Mouse (Mus musculus): ENCODE results near the gene Gm11559. TPM values are rescaled to one million over a fixed set of nuclear protein-coding genes. Genes with fewer than 3 reads are reported as not detected.
"Not testable (repeated sequence)": the region's sequence is repeated elsewhere in the genome, so short reads cannot be mapped to it uniquely, and the experiment has no call there.

Gm11559 gene
- total and polyA plus RNA-seq, 2 experiments from 2014 or later, result not detected

DNA sequence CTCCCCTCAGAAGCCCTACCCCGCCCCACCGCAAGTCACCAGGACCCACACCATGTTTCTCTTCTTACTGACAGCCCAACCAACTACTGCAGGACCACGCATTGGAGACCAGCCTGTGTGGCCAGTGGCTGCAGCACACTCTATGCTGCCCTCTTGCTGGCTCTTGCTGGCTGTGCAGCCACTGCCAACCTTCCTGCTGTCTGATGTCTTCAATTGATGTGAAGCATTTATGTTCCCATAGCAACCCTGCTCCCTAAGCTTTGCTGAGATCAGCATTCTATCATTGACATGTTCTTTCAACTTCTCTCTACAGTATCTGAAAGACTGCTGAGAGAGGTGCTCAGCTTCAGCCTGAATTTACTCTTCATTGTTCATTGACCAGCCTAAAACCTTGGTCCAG lies 10.2 kb upstream of the Gm11559 start:
- Histone ChIP-seq H3K9ac (replicated peaks; ENCODE audit: low read length, poor library complexity, severe bottlenecking) (no peak overlapping the region), H3K9me3 (ENCODE audit: low read length) (no peaks in the 10 kb centered on the region), H3K4me1 (ENCODE audit: insufficient read depth, low read length) (no peaks in the 10 kb centered on the region), H3K4me2 (ENCODE audit: low read depth, low read length, poor library complexity, severe bottlenecking) (no peak overlapping the region), H3K27me3 (ENCODE audit: insufficient read depth, low read length) (no peaks in the 10 kb centered on the region), H3K36me3 (ENCODE audit: insufficient read depth, low read length) (no peaks in the 10 kb centered on the region), H3K4me3 (ENCODE audit: low read depth, low read length) (no peak overlapping the region), H3K27ac (ENCODE audit: low read depth, low read length) (no peak overlapping the region)
- TF ChIP-seq CTCF (IDR thresholded peaks at IDR 0.05), result peak; percentile 77
- ATAC-seq (ENCODE audit: low FRiP score), result 0 out of 2 replicates have a peak, but pooled peaks have one; percentile 23
- WGBS, result 54% methylated on average over 3 of the region's 3 CpGs
- peak; percentile 65 for DNase-seq (ENCODE audit: low spot score)

DNA sequence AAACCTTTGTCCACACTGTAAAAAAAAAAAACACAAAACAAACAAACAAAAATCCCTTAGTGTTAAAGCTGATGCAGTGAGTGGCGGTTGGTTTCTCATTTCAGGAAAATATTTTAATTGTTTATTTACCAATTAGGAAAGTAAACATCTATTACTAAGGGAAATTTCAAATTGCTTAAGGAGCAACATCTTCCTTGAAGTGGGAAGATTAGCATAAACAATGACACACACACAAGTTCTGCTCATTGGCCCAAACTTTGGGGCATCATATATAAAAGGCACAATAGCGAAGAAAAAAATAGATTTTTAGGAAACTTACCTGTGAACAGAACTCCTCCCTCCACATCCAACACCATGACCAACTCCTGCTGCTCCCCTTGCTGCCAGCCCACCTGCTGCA lies 6.7 kb upstream of the Gm11559 start, which contains the start of gene Gm11568:
Gene Gm11568, plus strand, starts transcription at position 301 of the 400 bp plus-strand sequence.
- no peak for DNase-seq (ENCODE audit: low spot score)
- Histone ChIP-seq H3K4me1 (ENCODE audit: insufficient read depth, low read length) (no peaks in the 10 kb centered on the region), H3K36me3 (ENCODE audit: insufficient read depth, low read length) (no peaks in the 10 kb centered on the region), H3K4me3 (ENCODE audit: low read depth, low read length) (no peak within 1 kb of the TSS), H3K27me3 (ENCODE audit: insufficient read depth, low read length) (no peaks in the 10 kb centered on the region), H3K9me3 (ENCODE audit: low read length) (no peaks in the 10 kb centered on the region), H3K4me2 (ENCODE audit: low read depth, low read length, poor library complexity, severe bottlenecking) (no peak within 1 kb of the TSS), H3K27ac (ENCODE audit: low read depth, low read length) (no peak within 1 kb of the TSS), H3K9ac (replicated peaks; ENCODE audit: low read length, poor library complexity, severe bottlenecking) (no peak within 1 kb of the TSS)
- no peak for TF ChIP-seq CTCF (IDR thresholded peaks at IDR 0.05)
- 88% methylated on average over 2 of the region's 2 CpGs for WGBS
- ATAC-seq (ENCODE audit: low FRiP score), result no peak

- Histone ChIP-seq H3K9ac (replicated peaks; ENCODE audit: low read length, poor library complexity, severe bottlenecking) (no peak overlapping the region), H3K27ac (ENCODE audit: low read depth, low read length) (no peak overlapping the region), H3K4me1 (ENCODE audit: insufficient read depth, low read length) (no peaks in the 10 kb centered on the region), H3K4me3 (ENCODE audit: low read depth, low read length) (no peak overlapping the region), H3K9me3 (ENCODE audit: low read length) (no peaks in the 10 kb centered on the region), H3K4me2 (ENCODE audit: low read depth, low read length, poor library complexity, severe bottlenecking) (no peak overlapping the region), H3K36me3 (ENCODE audit: insufficient read depth, low read length) (no peaks in the 10 kb centered on the region), H3K27me3 (ENCODE audit: insufficient read depth, low read length) (no peaks in the 10 kb centered on the region)
- ATAC-seq (ENCODE audit: low FRiP score) (no peak), DNase-seq (ENCODE audit: low spot score) (no peak)
- WGBS, result 73% methylated on average over 2 of the region's 2 CpGs
- no peak for TF ChIP-seq CTCF (IDR thresholded peaks at IDR 0.05)
These were observed 5.5 kb upstream of the Gm11559 start for GRCm38 (mm10) chr11:99858761-99859160.

DNA sequence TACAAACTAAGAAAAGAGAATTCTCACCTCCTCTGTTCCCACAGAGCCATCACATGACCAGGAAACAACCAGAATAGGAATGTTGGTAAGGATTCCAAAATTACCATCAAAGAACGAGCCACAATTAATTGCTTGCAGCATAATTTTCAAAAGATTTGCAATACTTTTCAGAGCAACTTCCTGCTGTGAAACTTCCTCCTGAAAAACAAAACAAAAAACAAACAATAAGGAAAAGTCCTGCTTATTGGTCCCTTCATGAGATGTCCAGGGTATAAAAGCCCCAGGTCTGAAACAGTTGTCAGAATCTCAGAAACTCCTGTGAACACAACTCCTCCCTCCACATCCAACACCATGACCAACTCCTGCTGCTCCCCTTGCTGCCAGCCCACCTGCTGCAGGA lies 8.8 kb downstream of the Gm11559 start, which contains the start of gene Krtap9-1:
Gene Krtap9-1, plus strand, starts transcription at position 301 of the 400 bp plus-strand sequence.
- not testable (repeated sequence) for H3K27ac ChIP-seq (ENCODE audit: low read depth, low read length); H3K9me3 ChIP-seq (ENCODE audit: low read length); H3K36me3 ChIP-seq (ENCODE audit: insufficient read depth, low read length); DNase-seq (ENCODE audit: low spot score); ATAC-seq (ENCODE audit: low FRiP score); H3K27me3 ChIP-seq (ENCODE audit: insufficient read depth, low read length); H3K9ac ChIP-seq (replicated peaks; ENCODE audit: low read length, poor library complexity, severe bottlenecking); H3K4me2 ChIP-seq (ENCODE audit: low read depth, low read length, poor library complexity, severe bottlenecking); H3K4me3 ChIP-seq (ENCODE audit: low read depth, low read length); H3K4me1 ChIP-seq (ENCODE audit: insufficient read depth, low read length)
- WGBS, result 71% methylated on average over 1 of the region's 1 CpGs

- not testable (repeated sequence) for H3K36me3 ChIP-seq (ENCODE audit: insufficient read depth, low read length); H3K9me3 ChIP-seq (ENCODE audit: low read length); H3K4me3 ChIP-seq (ENCODE audit: low read depth, low read length); H3K27me3 ChIP-seq (ENCODE audit: insufficient read depth, low read length); ATAC-seq (ENCODE audit: low FRiP score); DNase-seq (ENCODE audit: low spot score); H3K9ac ChIP-seq (replicated peaks; ENCODE audit: low read length, poor library complexity, severe bottlenecking); H3K4me2 ChIP-seq (ENCODE audit: low read depth, low read length, poor library complexity, severe bottlenecking); H3K27ac ChIP-seq (ENCODE audit: low read depth, low read length); H3K4me1 ChIP-seq (ENCODE audit: insufficient read depth, low read length)
- WGBS, result 49% methylated on average over 1 of the region's 1 CpGs
These were observed 14.6 kb downstream of the Gm11559 start, which contains the start of gene Gm11567 for GRCm38 (mm10) chr11:99878887-99879286. TSS of gene Gm11567 (plus strand) at chr11:99879187.

DNA sequence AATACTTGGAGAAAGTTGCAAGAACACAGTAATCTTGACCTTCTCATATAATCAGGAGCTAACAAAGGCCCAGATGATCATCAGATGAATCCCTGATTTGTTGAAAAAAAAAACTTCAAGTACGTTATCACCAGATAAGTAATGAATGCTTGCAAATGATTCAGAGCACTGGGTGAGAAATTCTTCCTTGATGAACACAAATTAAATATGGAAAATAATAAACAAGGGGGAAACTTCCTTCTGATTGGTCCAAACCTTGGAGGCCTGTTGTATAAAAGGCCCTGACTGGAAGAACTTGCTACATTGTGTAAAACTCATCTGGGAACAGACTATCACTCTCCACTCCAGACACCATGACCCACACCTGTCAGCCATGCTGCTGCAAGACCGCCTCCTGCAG lies 43.3 kb downstream of the Gm11559 start, which contains the start of gene Krtap31-1:
Gene Krtap31-1, plus strand, starts transcription at position 301 of the 400 bp plus-strand sequence.
- H3K9ac ChIP-seq (replicated peaks; ENCODE audit: low read length, poor library complexity, severe bottlenecking), result no peak within 1 kb of the TSS
- H3K27ac ChIP-seq (ENCODE audit: low read depth, low read length), result no peak within 1 kb of the TSS
- DNase-seq (ENCODE audit: low spot score) (no peak), ATAC-seq (ENCODE audit: low FRiP score) (no peak)
- H3K27me3 ChIP-seq (ENCODE audit: insufficient read depth, low read length), result no peaks in the 10 kb centered on the region
- H3K4me1 ChIP-seq (ENCODE audit: insufficient read depth, low read length), result no peaks in the 10 kb centered on the region
- no peak for TF ChIP-seq CTCF (IDR thresholded peaks at IDR 0.05)
- no peak within 1 kb of the TSS for H3K4me2 ChIP-seq (ENCODE audit: low read depth, low read length, poor library complexity, severe bottlenecking)
- no peak within 1 kb of the TSS for H3K4me3 ChIP-seq (ENCODE audit: low read depth, low read length)
- H3K9me3 ChIP-seq (ENCODE audit: low read length), result no peaks in the 10 kb centered on the region
- H3K36me3 ChIP-seq (ENCODE audit: insufficient read depth, low read length), result no peaks in the 10 kb centered on the region
- 85% methylated on average over 2 of the region's 2 CpGs for WGBS
